Mouse (Mus musculus) hindbrain, embryonic 11.5 days (tissue): ENCODE data around the gene Vwf. TPM values are rescaled to one million over a fixed set of nuclear protein-coding genes. Genes with fewer than 3 reads are reported as not detected.

Source experiments
- ATAC-seq: fragments of 200-750 bp; cut with Nextera tagmentation; 2 replicates; pipeline ENCODE4 v1.8.0; 2017; ENCODE audit warnings: mild to moderate bottlenecking, moderate TSS enrichment, moderate library complexity; ENCODE audit not compliant: low FRiP score
- DNase-seq: peaks from one replicate; pipeline ENCODE4 v3.0.0-alpha.2; 2015; ENCODE audit warnings: low spot score
- H3K27ac ChIP-seq: fragments of 300-500 bp; sonication (generic); 2 replicates; pipeline ENCODE4 v1.5.1; 2014; ENCODE audit warnings: mild to moderate bottlenecking, low read depth, low read length
- H3K27me3 ChIP-seq: fragments of 300-500 bp; sonication (generic); 2 replicates; pipeline ENCODE4 v1.6.1; 2014; ENCODE audit warnings: mild to moderate bottlenecking, low read length, moderate library complexity, mixed read lengths; ENCODE audit not compliant: control insufficient read depth, insufficient read depth
- H3K36me3 ChIP-seq: fragments of 300-500 bp; sonication (generic); 2 replicates; pipeline ENCODE4 v1.6.1; 2014; ENCODE audit warnings: mild to moderate bottlenecking, low read length, moderate library complexity, mixed read lengths; ENCODE audit not compliant: control insufficient read depth, insufficient read depth
- H3K4me1 ChIP-seq: fragments of 300-500 bp; sonication (generic); replicated peaks from 2 replicates; pipeline ENCODE4 v1.6.1; 2014; ENCODE audit warnings: low read length, mixed read lengths; ENCODE audit not compliant: control insufficient read depth, insufficient read depth
- H3K4me2 ChIP-seq: fragments of 300-500 bp; sonication (generic); replicated peaks from 2 replicates; pipeline ENCODE4 v1.6.1; 2014; ENCODE audit warnings: mild to moderate bottlenecking, low read depth, low read length
- H3K4me3 ChIP-seq: fragments of 300-500 bp; sonication (generic); 2 replicates; pipeline ENCODE4 v1.5.1; 2014; ENCODE audit warnings: low read depth, low read length
- H3K9ac ChIP-seq: fragments of 300-500 bp; sonication (generic); 2 replicates; pipeline ENCODE4 v1.6.1; 2014; ENCODE audit warnings: low read depth, low read length
- H3K9me3 ChIP-seq: fragments of 300-500 bp; sonication (generic); 2 replicates; pipeline ENCODE4 v1.6.1; 2016; ENCODE audit warnings: low read length; ENCODE audit not compliant: control insufficient read depth
- WGBS: fragments of 180-500 bp; shearing (Covaris S2); extraction: QIAGEN DNeasy Blood & Tissue Kit; methylation state at CpG from one replicate; pipeline ENCODE4 v1.1.7; 2014; 5-methylcytosine and 5-hydroxymethylcytosine counted together
- polyA plus RNA-seq: library from polyadenylated mRNA; unstranded; fragments of >200 nt; fragmentation: Nextera tagmentation; extraction: Ambion mirVana; gene quantifications from 2 replicates; pipeline ENCODE4 v1.2.1, GENCODE M21; 2014

Vwf gene
- polyA plus RNA-seq, 1 experiment from 2014 or later = 10.3 TPM

DNA sequence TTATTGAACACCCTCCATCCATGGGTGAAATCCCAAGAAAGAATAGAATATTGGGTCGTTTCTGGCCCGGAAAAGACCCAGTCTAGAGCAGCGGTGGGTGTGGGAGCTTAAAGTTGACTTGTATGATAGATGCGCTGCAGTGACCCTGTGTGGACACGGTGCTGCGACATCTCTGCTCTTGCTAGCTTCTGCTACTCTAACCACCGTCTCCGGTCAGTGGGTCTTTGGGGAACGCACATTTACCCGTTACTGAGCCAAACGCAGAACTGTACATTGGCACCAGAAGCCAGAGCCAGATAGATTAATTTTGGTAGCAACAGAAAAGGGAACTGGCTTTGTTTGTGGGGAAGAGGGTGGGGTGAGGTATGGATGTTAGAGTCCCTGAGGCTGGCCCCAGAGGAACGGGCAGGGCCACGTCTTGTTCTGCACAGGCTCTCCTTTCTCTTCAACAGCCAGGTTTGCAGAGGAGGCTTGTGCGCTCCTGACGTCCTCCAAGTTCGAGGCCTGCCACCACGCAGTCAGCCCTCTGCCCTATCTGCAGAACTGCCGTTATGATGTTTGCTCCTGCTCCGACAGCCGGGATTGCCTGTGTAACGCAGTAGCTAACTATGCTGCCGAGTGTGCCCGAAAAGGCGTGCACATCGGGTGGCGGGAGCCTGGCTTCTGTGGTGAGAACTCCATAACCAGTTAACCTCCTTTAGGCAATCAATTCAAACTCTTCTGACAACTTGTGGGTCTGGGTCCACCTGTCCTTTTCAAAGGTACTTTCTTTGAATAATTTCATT lies 57.3 kb downstream of the Vwf start:
- Histone ChIP-seq H3K9me3 (no peaks in the 10 kb centered on the region), H3K27me3 (no peaks in the 10 kb centered on the region; the same call in 1 of the 2 replicates), H3K4me3 (no peak overlapping the region), H3K27ac (no peak overlapping the region), H3K9ac (no peak overlapping the region), H3K36me3 (no peaks in the 10 kb centered on the region), H3K4me2 (no peak overlapping the region), H3K4me1 (no peaks in the 10 kb centered on the region)
- no peak for DNase-seq
- no peak for ATAC-seq
- WGBS = 80% methylated on average over 26 of the region's 26 CpGs

GRCm38 (mm10) chr6:125604463-125605191 lies 58.1 kb downstream of the Vwf start:
- no peak overlapping the region for H3K4me2 ChIP-seq
- WGBS = 25% methylated on average over 9 of the region's 9 CpGs
- peak; percentile 85 for DNase-seq
- H3K4me3 ChIP-seq = no peak overlapping the region
- peak; percentile 48; the same call in 1 of the 2 replicates for ATAC-seq
- no peaks in the 10 kb centered on the region for H3K36me3 ChIP-seq
- no peak overlapping the region for H3K27ac ChIP-seq
- no peaks in the 10 kb centered on the region for H3K4me1 ChIP-seq
- H3K27me3 ChIP-seq = no peaks in the 10 kb centered on the region; the same call in 1 of the 2 replicates
- H3K9me3 ChIP-seq = no peaks in the 10 kb centered on the region
- H3K9ac ChIP-seq = no peak overlapping the region

DNA sequence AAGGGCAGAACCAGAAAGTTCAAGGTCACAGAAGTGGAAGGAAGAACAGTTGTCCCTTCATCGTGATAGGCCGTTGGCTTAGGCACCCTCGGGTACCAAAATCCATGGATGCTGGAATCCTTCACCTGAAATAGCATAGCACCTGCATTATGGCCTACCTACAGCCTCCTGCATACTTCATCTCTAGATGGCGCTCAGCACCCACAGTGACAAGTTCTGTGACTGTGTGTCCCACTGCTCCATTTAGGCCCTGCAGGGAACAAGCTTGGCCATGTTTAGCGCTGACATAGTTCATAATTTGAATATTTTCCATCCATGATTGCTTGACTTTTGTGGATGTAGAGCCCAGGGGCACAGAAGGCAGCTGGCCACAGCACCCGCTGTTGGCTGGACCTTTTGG lies 62.5 kb downstream of the Vwf start:
- DNase-seq (no peak), ATAC-seq (no peak)
- no peaks in the 10 kb centered on the region for H3K36me3 ChIP-seq
- no peak overlapping the region for H3K4me3 ChIP-seq
- no peak overlapping the region for H3K9ac ChIP-seq
- no peaks in the 10 kb centered on the region for H3K9me3 ChIP-seq
- H3K27me3 ChIP-seq = no peaks in the 10 kb centered on the region; the same call in 1 of the 2 replicates
- no peaks in the 10 kb centered on the region for H3K4me1 ChIP-seq
- 67% methylated on average over 6 of the region's 6 CpGs for WGBS
- no peak overlapping the region for H3K4me2 ChIP-seq
- no peak overlapping the region for H3K27ac ChIP-seq

- H3K4me3 ChIP-seq = no peak overlapping the region
- H3K27ac ChIP-seq = no peak overlapping the region
- no peaks in the 10 kb centered on the region for H3K4me1 ChIP-seq
- no peaks in the 10 kb centered on the region for H3K9me3 ChIP-seq
- no peak overlapping the region for H3K4me2 ChIP-seq
- DNase-seq (no peak), ATAC-seq (no peak)
- 100% methylated on average over 1 of the region's 1 CpGs for WGBS
- no peak overlapping the region for H3K9ac ChIP-seq
- H3K36me3 ChIP-seq = no peaks in the 10 kb centered on the region
- no peaks in the 10 kb centered on the region for H3K27me3 ChIP-seq
Measured at GRCm38 (mm10) chr6:125617855-125618254, 71.3 kb downstream of the Vwf start.

DNA sequence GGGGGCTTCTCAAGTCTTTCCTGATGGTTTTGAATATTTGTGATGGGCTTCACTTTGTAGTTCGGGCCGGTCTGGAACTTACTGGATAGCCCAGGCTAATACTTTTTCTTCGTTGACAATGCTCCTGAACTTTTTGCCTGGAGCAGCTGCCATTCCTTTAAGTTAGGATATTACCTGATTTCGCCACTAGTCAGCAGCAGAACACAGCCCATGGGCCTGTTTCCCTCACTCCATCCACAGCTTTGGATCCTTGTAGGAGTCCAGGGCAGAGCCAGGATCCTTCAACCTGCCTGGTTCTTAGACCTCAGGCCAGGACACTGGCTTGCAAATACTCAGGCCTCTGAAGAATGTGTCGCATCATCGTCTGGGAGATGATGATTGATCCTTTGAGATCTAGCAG lies 74.2 kb downstream of the Vwf start:
- Histone ChIP-seq H3K36me3 (no peaks in the 10 kb centered on the region), H3K4me2 (no peak overlapping the region), H3K9ac (no peak overlapping the region), H3K4me1 (no peaks in the 10 kb centered on the region), H3K27ac (no peak overlapping the region), H3K9me3 (no peaks in the 10 kb centered on the region), H3K27me3 (no peaks in the 10 kb centered on the region), H3K4me3 (no peak overlapping the region)
- WGBS = 44% methylated on average over 6 of the region's 6 CpGs
- DNase-seq (peak; percentile 31), ATAC-seq (no peak)

DNA sequence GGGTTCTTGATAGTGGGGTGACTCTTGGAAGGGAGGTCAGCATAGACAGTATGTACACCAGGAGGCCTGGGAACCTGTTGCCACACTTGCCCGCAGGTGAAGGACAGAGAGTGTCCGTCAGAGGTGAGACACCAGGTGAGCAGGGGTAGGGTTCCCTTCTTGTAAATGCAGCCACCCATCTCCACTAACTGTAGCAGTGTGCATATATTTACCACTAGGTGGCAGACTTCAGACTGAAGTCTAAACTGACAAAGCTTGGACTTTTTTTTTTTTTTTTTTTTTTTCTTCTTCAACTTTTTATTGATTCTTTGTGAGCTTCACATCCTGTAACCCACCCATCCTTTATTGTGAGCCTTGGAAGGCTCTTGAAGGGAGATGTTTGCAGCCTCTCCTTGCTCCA lies 75.9 kb downstream of the Vwf start:
- peak; percentile 19 for DNase-seq
- no peak overlapping the region for H3K4me2 ChIP-seq

GRCm38 (mm10) chr6:125640486-125640885 lies 93.9 kb downstream of the Vwf start:
- H3K27ac ChIP-seq = no peak overlapping the region
- 61% methylated on average over 4 of the region's 4 CpGs for WGBS
- no peaks in the 10 kb centered on the region for H3K27me3 ChIP-seq
- no peak overlapping the region for H3K4me2 ChIP-seq
- ATAC-seq = no peak
- no peak overlapping the region for H3K4me3 ChIP-seq
- H3K36me3 ChIP-seq = no peaks in the 10 kb centered on the region
- no peaks in the 10 kb centered on the region for H3K9me3 ChIP-seq
- no peak overlapping the region for H3K9ac ChIP-seq
- H3K4me1 ChIP-seq = no peaks in the 10 kb centered on the region
- DNase-seq = no peak

More for the DNA sequence above, 75.9 kb downstream of the Vwf start:
- ATAC-seq = no peak
- Histone ChIP-seq H3K9me3 (no peaks in the 10 kb centered on the region), H3K36me3 (no peaks in the 10 kb centered on the region), H3K4me1 (no peaks in the 10 kb centered on the region), H3K27me3 (no peaks in the 10 kb centered on the region), H3K27ac (no peak overlapping the region), H3K9ac (no peak overlapping the region), H3K4me3 (no peak overlapping the region)
- WGBS = 52% methylated on average over 2 of the region's 2 CpGs

DNA sequence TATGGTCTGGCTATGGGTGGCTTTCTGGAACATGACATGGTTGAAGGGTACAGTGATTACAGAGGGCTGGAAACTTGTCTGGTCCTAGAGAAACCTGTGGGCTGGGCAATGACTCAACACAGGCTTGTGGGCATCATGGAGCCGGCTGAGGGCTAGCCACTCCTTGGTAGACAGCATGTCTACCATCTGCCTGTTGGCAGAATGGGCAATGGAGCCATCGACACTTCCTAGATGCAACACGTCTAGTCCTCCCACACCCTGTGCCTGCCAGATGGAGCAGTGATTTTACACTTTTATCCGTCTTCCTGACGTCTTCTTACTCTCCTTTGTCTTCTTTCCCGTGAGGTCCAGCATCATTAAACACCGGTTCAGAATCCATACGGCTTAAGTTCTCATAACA lies 94.6 kb downstream of the Vwf start:
- 92% methylated on average over 8 of the region's 8 CpGs for WGBS
- H3K4me2 ChIP-seq = no peak overlapping the region
- no peak overlapping the region for H3K27ac ChIP-seq
- no peaks in the 10 kb centered on the region for H3K36me3 ChIP-seq
- ATAC-seq (no peak), DNase-seq (no peak)
- H3K9ac ChIP-seq = no peak overlapping the region
- no peaks in the 10 kb centered on the region for H3K27me3 ChIP-seq
- H3K4me3 ChIP-seq = no peak overlapping the region
- no peaks in the 10 kb centered on the region for H3K9me3 ChIP-seq
- no peaks in the 10 kb centered on the region for H3K4me1 ChIP-seq

GRCm38 (mm10) chr6:125648964-125649363 lies 102.4 kb downstream of the Vwf start:
- no peak overlapping the region for H3K9ac ChIP-seq
- no peak overlapping the region for H3K27ac ChIP-seq
- H3K36me3 ChIP-seq = no peaks in the 10 kb centered on the region
- no peaks in the 10 kb centered on the region for H3K4me1 ChIP-seq
- H3K4me2 ChIP-seq = no peak overlapping the region
- no peaks in the 10 kb centered on the region for H3K9me3 ChIP-seq
- no peak for DNase-seq
- ATAC-seq = no peak
- 88% methylated on average over 12 of the region's 12 CpGs for WGBS
- H3K27me3 ChIP-seq = no peaks in the 10 kb centered on the region
- no peak overlapping the region for H3K4me3 ChIP-seq
